Mouse (Mus musculus): ENCODE results near the gene Adcy9.

Gene Adcy9

DNA sequence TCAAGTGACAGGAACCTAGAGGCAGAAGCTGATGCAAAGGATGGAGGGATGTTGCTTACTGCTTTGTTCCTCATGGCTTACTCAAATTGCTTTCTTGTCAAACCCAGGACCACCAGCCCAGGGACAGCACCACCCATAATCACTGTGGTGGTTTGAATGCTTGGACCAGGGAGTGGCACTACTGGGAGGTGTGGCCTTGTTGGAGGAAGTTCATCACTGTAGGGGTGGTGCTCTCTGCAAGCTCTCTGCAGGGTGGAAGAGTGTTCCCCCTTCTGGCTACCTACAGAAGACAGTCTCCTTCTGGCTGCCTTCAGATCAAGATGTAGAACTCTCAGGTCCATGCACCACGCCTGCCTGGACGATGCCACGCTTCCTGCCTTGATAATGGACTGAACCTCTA lies 148.0 kb downstream of the Adcy9 start:
- DNase-seq (ENCODE audit: low read depth, low spot score), result peak; percentile 86

DNA sequence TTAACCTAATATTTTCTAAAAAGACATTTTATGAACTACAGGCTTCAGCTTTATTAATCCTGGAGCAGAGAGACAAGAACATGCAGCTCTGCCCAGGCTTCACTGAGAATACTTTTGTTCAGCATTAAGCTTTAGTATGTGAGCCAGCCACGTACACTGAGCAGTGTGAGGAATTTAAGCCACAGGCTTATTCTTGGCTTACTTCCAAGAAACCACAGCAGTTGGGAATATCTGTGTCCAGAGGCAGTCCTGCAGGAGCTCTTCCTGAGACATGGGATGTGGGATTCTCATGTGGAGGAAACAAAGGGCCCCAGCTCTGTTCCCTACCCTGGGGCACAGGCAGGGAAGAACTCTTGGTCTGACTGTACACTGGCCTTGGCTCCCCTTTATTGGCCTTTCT lies 149.4 kb downstream of the Adcy9 start:
- no peak for DNase-seq (ENCODE audit: low read depth, low spot score)

DNA sequence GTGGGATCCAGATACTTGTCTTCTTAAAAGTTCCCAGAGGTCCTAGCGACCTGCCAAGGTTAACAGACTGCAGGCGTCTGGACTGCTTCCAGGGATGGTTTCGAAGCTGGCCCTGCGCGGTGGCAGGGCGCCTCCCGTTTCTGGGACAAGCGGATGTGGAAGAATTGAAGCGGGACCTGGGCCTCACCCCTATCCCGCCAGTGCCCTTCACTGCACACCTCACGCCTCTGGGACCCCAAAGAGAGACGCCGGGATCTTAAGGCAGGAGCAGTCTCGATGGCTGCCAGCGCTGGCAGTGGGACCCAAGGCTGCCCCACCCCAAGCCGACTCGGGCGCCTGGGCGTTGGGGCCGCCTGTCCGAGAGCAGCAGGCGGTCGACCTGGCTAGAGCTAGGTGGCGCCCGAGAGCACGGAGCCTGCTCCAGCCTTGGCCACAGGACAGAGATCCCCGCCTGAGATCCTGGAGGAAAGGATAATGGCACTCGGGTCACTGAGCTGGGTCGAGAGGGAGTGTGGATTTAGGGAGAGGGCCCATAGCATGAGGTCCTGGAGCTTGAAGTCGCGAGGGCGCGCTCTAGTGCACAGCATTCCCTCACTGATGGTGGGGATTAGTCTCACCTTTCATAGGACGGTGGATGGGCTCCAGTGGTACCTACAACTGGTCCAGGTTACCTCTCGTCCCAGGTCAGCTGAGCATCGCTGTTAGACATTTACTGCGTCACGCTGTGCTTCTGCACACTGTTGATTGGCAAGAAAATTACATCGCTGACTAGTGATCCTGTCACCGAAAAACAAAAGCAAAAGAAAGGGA lies 152.2 kb downstream of the Adcy9 start:
- DNase-seq (ENCODE audit: low read depth, low spot score), result peak; percentile 82

DNA sequence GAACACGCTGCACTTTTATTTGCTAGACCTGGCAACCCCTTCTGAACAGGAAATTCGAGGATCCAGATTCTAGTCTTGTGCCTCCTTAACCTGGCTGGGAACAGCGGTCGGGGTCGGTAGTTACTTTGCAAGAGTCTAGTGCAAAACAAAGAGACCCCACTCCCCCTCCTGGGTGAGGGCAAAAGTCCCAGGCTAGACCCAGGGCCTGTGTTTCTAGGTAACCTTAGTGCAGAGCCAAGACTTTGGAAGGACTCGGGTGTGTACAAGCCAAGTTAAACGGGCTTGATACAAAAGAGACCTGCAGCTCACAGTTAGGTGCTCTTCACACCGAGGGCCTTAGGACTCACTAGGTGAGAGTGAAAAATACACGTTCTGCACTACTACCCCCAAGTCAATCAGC lies 152.8 kb downstream of the Adcy9 start:
- no peak for DNase-seq (ENCODE audit: low read depth, low spot score)

- DNase-seq (ENCODE audit: low read depth, low spot score), result no peak
These were observed 154.9 kb downstream of the Adcy9 start for GRCm38 (mm10) chr16:4265351-4265750.

DNA sequence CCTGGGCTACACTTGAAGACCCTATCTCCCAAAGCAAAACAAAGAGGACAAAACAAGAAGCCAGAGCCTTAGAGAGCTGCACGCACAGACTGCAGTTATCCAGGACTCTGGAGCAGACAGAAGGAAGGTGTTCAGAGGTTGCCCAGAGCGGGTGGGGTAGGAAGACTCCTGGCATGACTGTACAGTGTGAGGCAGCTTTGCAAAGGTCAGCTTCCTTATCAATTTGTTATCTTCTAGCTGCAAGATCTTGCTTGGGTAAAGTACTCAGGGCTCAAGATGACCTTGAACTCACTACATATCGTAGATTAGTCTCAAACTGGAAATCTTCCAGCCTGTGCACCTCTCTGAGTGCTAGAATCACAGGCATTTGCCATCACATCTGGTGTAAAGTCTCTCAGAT lies 156.8 kb downstream of the Adcy9 start:
- no peak for DNase-seq (ENCODE audit: low read depth, low spot score)

GRCm38 (mm10) chr16:4257546-4257945 lies 162.8 kb downstream of the Adcy9 start:
- DNase-seq (ENCODE audit: low read depth, low spot score), result no peak

- DNase-seq (ENCODE audit: low read depth, low spot score), result no peak
These were observed 171.5 kb downstream of the Adcy9 start for GRCm38 (mm10) chr16:4248791-4249190.

GRCm38 (mm10) chr16:4245241-4245640 lies 175.1 kb downstream of the Adcy9 start:
- DNase-seq (ENCODE audit: low read depth, low spot score), result peak; percentile 37

All from ES-CJ7 (cell line).